In the genomic region with DNA sequence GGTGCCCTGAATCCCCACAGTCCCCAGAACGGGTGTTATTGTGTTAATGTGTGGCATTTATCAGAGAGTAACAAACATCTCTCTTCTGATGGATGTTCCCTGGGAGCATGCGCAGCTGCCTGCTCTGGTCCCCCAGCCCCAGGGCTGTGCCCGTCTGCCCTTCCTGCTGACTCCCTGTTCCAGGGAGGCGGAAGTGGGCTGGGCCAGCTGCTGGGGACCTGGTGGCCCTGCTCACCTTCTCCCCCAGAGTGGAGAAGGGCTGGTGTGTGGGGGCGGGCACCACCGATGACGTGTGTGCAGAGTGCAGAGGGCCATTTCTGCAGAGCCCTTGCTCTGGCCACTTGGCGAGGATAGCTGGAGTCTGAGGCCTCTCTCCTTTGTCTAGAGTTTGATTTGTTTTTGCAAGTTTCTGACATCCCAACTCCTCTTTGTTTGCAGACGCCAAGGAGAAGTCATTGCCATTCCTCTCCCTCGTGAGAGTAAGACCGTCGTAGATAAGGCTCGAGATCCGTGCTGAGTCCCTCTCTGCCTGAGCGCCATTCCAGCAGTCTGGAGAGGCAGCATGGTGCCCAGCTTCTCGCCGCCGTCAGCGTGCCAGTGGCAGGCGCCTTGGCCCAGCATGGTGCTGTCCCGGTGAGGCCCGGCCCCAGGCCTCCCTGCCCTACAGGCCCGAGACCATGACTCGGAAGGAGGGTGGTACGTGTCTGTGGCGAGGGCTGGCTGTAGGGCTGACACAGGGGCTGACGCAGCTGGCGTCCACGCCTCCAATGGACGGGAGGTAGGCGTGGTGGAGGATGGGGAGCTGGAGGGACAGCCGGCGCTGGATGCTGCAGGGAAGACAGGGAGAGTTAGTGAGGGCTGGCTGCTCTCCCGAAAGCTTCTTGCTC, we compare ENCODE assay signal across 8 mouse cellular contexts. TPM values are rescaled to one million over a fixed set of nuclear protein-coding genes. Genes with fewer than 3 reads are reported as not detected.
DNase-seq lines count a peak whose midpoint lies in the region; ATAC-seq lines count a peak whose summit lies in the region.

No protein-coding gene starts in this region.

- H3K27ac ChIP-seq in forebrain, embryonic 10.5 days = peak overlapping the region; percentile 93
- H3K27ac ChIP-seq in heart, embryonic 16.5 days (ENCODE audit: low read length) = peak overlapping the region; percentile 77

- 2% methylated on average over 34 of the region's 34 CpGs for WGBS in forebrain, embryonic 10.5 days
- 6% methylated on average over 34 of the region's 34 CpGs for WGBS in heart, embryonic 16.5 days

- peak overlapping the region; percentile 79 for H3K9ac ChIP-seq in heart, embryonic 16.5 days (ENCODE audit: low read length)

- DNase-seq in urinary bladder, adult 18-20 months (ENCODE audit: low spot score in 2 of 2) = peak; percentile 26 to 38
- DNase-seq in urinary bladder, postnatal 10 days (ENCODE audit: low spot score) = no peak
- DNase-seq in forebrain, embryonic 10.5 days (ENCODE audit: extremely low spot score, low spot score) = peak; percentile 79
- peak; percentile 50 to 54 for DNase-seq in left cerebral cortex, postnatal 36 days (ENCODE audit: low spot score in 2 of 2)
- DNase-seq in right cerebral cortex, postnatal 25 days = peak; percentile 40
- no peak for DNase-seq in cerebellum, adult 9-11 months

- peaks cover 13% of the 10 kb centered on the region for H3K27me3 ChIP-seq in forebrain, embryonic 10.5 days (ENCODE audit: poor library complexity, severe bottlenecking)
- H3K27me3 ChIP-seq in heart, embryonic 16.5 days (ENCODE audit: control insufficient read depth, insufficient read depth, low read length) = no peaks in the 10 kb centered on the region; the same call in 1 of the 2 replicates

- H3K4me3 ChIP-seq in forebrain, embryonic 10.5 days = peak overlapping the region; percentile 59
- peak overlapping the region; percentile 50 for H3K4me3 ChIP-seq in heart, embryonic 16.5 days (ENCODE audit: low read length)

- no peaks in the 10 kb centered on the region for H3K9me3 ChIP-seq in forebrain, embryonic 10.5 days
- H3K9me3 ChIP-seq in heart, embryonic 16.5 days (replicated peaks; ENCODE audit: control insufficient read depth, low read length) = no peaks in the 10 kb centered on the region

- intact Hi-C loops in left cerebral cortex, postnatal 36 days (cut with DNase I) = no loop called here

- no peaks in the 10 kb centered on the region for H3K36me3 ChIP-seq in forebrain, embryonic 10.5 days (replicated peaks)
- no peaks in the 10 kb centered on the region for H3K36me3 ChIP-seq in heart, embryonic 16.5 days (ENCODE audit: control insufficient read depth, insufficient read depth)

- peak; percentile 86 for ATAC-seq in heart, embryonic 16.5 days (replicated peaks; ENCODE audit: extremely low read depth, insufficient read depth, low FRiP score)
- ATAC-seq in megakaryocyte, adult 5-6 weeks (ENCODE audit: poor library complexity, severe bottlenecking) = peak; percentile 71

- H3K4me2 ChIP-seq in heart, embryonic 16.5 days (ENCODE audit: low read depth, low read length) = peak overlapping the region; percentile 80

- H3K4me1 ChIP-seq in forebrain, embryonic 10.5 days = peaks cover 51% of the 10 kb centered on the region
- H3K4me1 ChIP-seq in heart, embryonic 16.5 days (ENCODE audit: control insufficient read depth, insufficient read depth, low read length) = peaks cover 29% of the 10 kb centered on the region

RNA-seq across cellular contexts. Expression of a gene that starts 14.4 kb away (rescaled TPM):
- polyA plus RNA-seq in forebrain, embryonic 10.5 days (2016; fragmentation: Nextera tagmentation; extraction: Ambion mirVana) = 0.73 and 0.94 TPM in 2 replicates
- polyA plus RNA-seq in heart, embryonic 16.5 days (2015; fragmentation: Nextera tagmentation; extraction: Ambion mirVana) = 0.80 and 1.1 TPM in 2 replicates
- 1 to 10 TPM; 2.7 to 3.8 TPM for total RNA-seq in left cerebral cortex, postnatal 36 days (2021)
- total RNA-seq in megakaryocyte, adult 5-6 weeks (2015) = 8.9 and 10.4 TPM in 2 replicates
- total RNA-seq in megakaryocyte, adult 5-6 weeks (2017) = 8.5 and 11.6 TPM in 2 replicates

Comparison
In these comparisons a context has a peak if more than half of its experiments do, and no peak if none do; other contexts are left out.
1. DNase-seq: peak in urinary bladder, adult 18-20 months (2 of 2), forebrain, embryonic 10.5 days (single experiment), left cerebral cortex, postnatal 36 days (2 of 2) and right cerebral cortex, postnatal 25 days (single experiment); none in urinary bladder, postnatal 10 days (single experiment) and cerebellum, adult 9-11 months (single experiment).